Mouse (Mus musculus): Measurements from ENCODE around the gene Trim40.

DNA sequence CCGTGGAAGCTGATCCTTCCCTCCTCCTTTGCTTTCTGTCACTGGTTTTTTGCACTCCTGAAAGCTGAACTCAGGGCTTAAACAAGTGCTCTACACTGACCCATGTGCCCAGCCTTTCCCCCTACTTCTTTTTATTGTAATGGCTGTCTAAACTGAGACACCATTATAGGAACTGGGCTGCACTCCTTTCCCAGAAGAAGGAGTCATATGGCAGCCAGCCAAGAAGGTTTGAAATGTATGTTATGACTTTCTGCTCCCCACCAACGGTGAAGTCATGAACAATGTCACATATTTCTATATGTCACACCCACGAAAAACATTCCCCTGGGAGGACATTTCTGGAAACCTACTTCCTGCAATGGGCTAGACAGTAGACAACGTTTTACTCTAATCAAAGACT, 15.3 kb downstream of the Trim40 start:
- no peak for TF ChIP-seq CTCF (IDR thresholded peaks at IDR 0.05)
- no peak for TF ChIP-seq EP300 (IDR thresholded peaks at IDR 0.05; ENCODE audit: insufficient read depth, low read depth, low read length)

Data from heart, adult 2 months (tissue).